Mouse (Mus musculus): ENCODE results near the gene Wdr60. TPM values are rescaled to one million over a fixed set of nuclear protein-coding genes. Genes with fewer than 3 reads are reported as not detected.
A peak's percentile ranks its signal among the peaks of the same experiment; 100 is the strongest.

Gene Wdr60
- polyA plus RNA-seq, 1 experiment = 2.9 TPM

- Histone ChIP-seq H3K4me3 (ENCODE audit: control insufficient read depth, insufficient read depth, low read length) (no peak overlapping the region), H3K36me3 (ENCODE audit: control insufficient read depth, insufficient read depth, low read length) (no peaks in the 10 kb centered on the region), H3K27ac (ENCODE audit: control insufficient read depth, insufficient read depth, low read length) (no peak overlapping the region), H3K27me3 (ENCODE audit: control insufficient read depth, insufficient read depth, low read length) (no peaks in the 10 kb centered on the region), H3K4me1 (replicated peaks; ENCODE audit: control insufficient read depth, insufficient read depth, low read length) (0 out of 2 replicates have a peak, but pooled peaks cover 3% of the 10 kb centered on the region)
- WGBS = 43% methylated on average over 8 of the region's 8 CpGs
- peak; percentile 33 for DNase-seq
- TF ChIP-seq CTCF (IDR thresholded peaks at IDR 0.05; ENCODE audit: borderline replicate concordance, control insufficient read depth, extremely low read depth, insufficient read depth, low read length, poor library complexity) (no peak), POLR2A (IDR thresholded peaks at IDR 0.05; ENCODE audit: control insufficient read depth, extremely low read depth, insufficient read depth, low read length, poor library complexity) (no peak)
Observed at GRCm38 (mm10) chr12:116254652-116255051, 8.2 kb downstream of the Wdr60 start.

- Histone ChIP-seq H3K36me3 (ENCODE audit: control insufficient read depth, insufficient read depth, low read length) (no peaks in the 10 kb centered on the region), H3K4me3 (ENCODE audit: control insufficient read depth, insufficient read depth, low read length) (no peak overlapping the region), H3K27ac (ENCODE audit: control insufficient read depth, insufficient read depth, low read length) (no peak overlapping the region), H3K4me1 (replicated peaks; ENCODE audit: control insufficient read depth, insufficient read depth, low read length) (no peaks in the 10 kb centered on the region), H3K27me3 (ENCODE audit: control insufficient read depth, insufficient read depth, low read length) (no peaks in the 10 kb centered on the region)
- WGBS = 87% methylated on average over 1 of the region's 1 CpGs
- no peak for TF ChIP-seq POLR2A (IDR thresholded peaks at IDR 0.05; ENCODE audit: control insufficient read depth, extremely low read depth, insufficient read depth, low read length, poor library complexity)
- no peak for TF ChIP-seq CTCF (IDR thresholded peaks at IDR 0.05; ENCODE audit: borderline replicate concordance, control insufficient read depth, extremely low read depth, insufficient read depth, low read length, poor library complexity)
- DNase-seq = no peak
Observed at GRCm38 (mm10) chr12:116244601-116245000, 18.2 kb downstream of the Wdr60 start.

- TF ChIP-seq POLR2A (IDR thresholded peaks at IDR 0.05; ENCODE audit: control insufficient read depth, extremely low read depth, insufficient read depth, low read length, poor library complexity) (no peak), CTCF (IDR thresholded peaks at IDR 0.05; ENCODE audit: borderline replicate concordance, control insufficient read depth, extremely low read depth, insufficient read depth, low read length, poor library complexity) (no peak)
- DNase-seq = no peak
- 85% methylated on average over 3 of the region's 3 CpGs for WGBS
Observed at GRCm38 (mm10) chr12:116238803-116239202, 24.0 kb downstream of the Wdr60 start.

GRCm38 (mm10) chr12:116238370-116238769, 24.5 kb downstream of the Wdr60 start:
- TF ChIP-seq CTCF (IDR thresholded peaks at IDR 0.05; ENCODE audit: borderline replicate concordance, control insufficient read depth, extremely low read depth, insufficient read depth, low read length, poor library complexity) (no peak), POLR2A (IDR thresholded peaks at IDR 0.05; ENCODE audit: control insufficient read depth, extremely low read depth, insufficient read depth, low read length, poor library complexity) (no peak)
- Histone ChIP-seq H3K4me3 (ENCODE audit: control insufficient read depth, insufficient read depth, low read length) (no peak overlapping the region), H3K4me1 (replicated peaks; ENCODE audit: control insufficient read depth, insufficient read depth, low read length) (no peaks in the 10 kb centered on the region), H3K36me3 (ENCODE audit: control insufficient read depth, insufficient read depth, low read length) (no peaks in the 10 kb centered on the region), H3K27ac (ENCODE audit: control insufficient read depth, insufficient read depth, low read length) (no peak overlapping the region), H3K27me3 (ENCODE audit: control insufficient read depth, insufficient read depth, low read length) (no peaks in the 10 kb centered on the region)
- no peak for DNase-seq

More at GRCm38 (mm10) chr12:116238803-116239202, 24.0 kb downstream of the Wdr60 start:
- H3K27ac ChIP-seq (ENCODE audit: control insufficient read depth, insufficient read depth, low read length) = no peak overlapping the region
- no peaks in the 10 kb centered on the region for H3K36me3 ChIP-seq (ENCODE audit: control insufficient read depth, insufficient read depth, low read length)
- no peak overlapping the region for H3K4me3 ChIP-seq (ENCODE audit: control insufficient read depth, insufficient read depth, low read length)
- no peaks in the 10 kb centered on the region for H3K27me3 ChIP-seq (ENCODE audit: control insufficient read depth, insufficient read depth, low read length)
- H3K4me1 ChIP-seq (replicated peaks; ENCODE audit: control insufficient read depth, insufficient read depth, low read length) = no peaks in the 10 kb centered on the region

GRCm38 (mm10) chr12:116236658-116237057, 26.2 kb downstream of the Wdr60 start:
- Histone ChIP-seq H3K27me3 (ENCODE audit: control insufficient read depth, insufficient read depth, low read length) (no peaks in the 10 kb centered on the region), H3K4me3 (ENCODE audit: control insufficient read depth, insufficient read depth, low read length) (no peak overlapping the region), H3K4me1 (replicated peaks; ENCODE audit: control insufficient read depth, insufficient read depth, low read length) (no peaks in the 10 kb centered on the region), H3K27ac (ENCODE audit: control insufficient read depth, insufficient read depth, low read length) (no peak overlapping the region), H3K36me3 (ENCODE audit: control insufficient read depth, insufficient read depth, low read length) (no peaks in the 10 kb centered on the region)
- WGBS = 94% methylated on average over 3 of the region's 3 CpGs
- DNase-seq = no peak
- TF ChIP-seq CTCF (IDR thresholded peaks at IDR 0.05; ENCODE audit: borderline replicate concordance, control insufficient read depth, extremely low read depth, insufficient read depth, low read length, poor library complexity) (no peak), POLR2A (IDR thresholded peaks at IDR 0.05; ENCODE audit: control insufficient read depth, extremely low read depth, insufficient read depth, low read length, poor library complexity) (no peak)

DNA sequence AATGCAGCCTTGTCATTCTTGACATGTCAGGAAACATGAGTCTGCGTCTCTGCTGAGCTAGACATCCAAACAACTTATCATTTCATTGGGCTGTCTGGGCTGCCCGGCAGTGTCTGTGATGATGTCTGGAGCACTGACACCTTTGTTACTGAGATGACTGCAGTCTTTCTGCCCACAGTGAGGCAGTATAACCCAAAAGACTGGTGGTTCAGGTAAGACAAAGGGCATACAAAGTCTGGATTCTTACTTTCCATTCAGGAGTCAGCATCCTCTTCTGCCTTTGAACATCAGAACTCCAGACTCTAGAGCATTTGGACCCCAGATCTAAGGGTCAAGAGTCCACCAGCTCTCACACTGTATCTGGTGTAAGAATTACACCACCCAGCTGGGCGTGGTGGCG, 27.5 kb downstream of the Wdr60 start:
- H3K4me3 ChIP-seq (ENCODE audit: control insufficient read depth, insufficient read depth, low read length) = no peak overlapping the region
- no peaks in the 10 kb centered on the region for H3K27me3 ChIP-seq (ENCODE audit: control insufficient read depth, insufficient read depth, low read length)
- H3K36me3 ChIP-seq (ENCODE audit: control insufficient read depth, insufficient read depth, low read length) = no peaks in the 10 kb centered on the region
- H3K27ac ChIP-seq (ENCODE audit: control insufficient read depth, insufficient read depth, low read length) = no peak overlapping the region
- WGBS = 93% methylated on average over 4 of the region's 4 CpGs
- no peaks in the 10 kb centered on the region for H3K4me1 ChIP-seq (replicated peaks; ENCODE audit: control insufficient read depth, insufficient read depth, low read length)
- no peak for TF ChIP-seq POLR2A (IDR thresholded peaks at IDR 0.05; ENCODE audit: control insufficient read depth, extremely low read depth, insufficient read depth, low read length, poor library complexity)
- TF ChIP-seq CTCF (IDR thresholded peaks at IDR 0.05; ENCODE audit: borderline replicate concordance, control insufficient read depth, extremely low read depth, insufficient read depth, low read length, poor library complexity) = no peak
- peak; percentile 8 for DNase-seq

DNA sequence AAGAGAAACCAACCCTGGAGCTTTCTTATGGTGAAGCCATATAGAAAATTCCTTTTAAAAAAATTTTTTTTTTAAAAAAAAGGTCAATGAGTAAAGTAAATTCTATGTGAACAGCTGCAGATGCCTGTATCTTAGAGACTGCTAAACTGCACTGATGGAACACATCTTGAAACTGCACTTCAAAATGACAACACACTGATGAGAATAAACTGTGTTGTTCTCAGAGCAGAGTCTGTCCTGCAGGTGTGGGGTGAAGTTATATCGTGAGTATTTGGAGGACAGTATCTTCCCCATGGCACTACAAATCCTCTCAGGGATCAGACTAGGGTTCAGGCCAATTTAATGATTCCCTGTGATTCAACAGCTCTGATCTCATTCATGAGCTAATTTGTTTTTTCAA, 30.8 kb downstream of the Wdr60 start:
- no peaks in the 10 kb centered on the region for H3K36me3 ChIP-seq (ENCODE audit: control insufficient read depth, insufficient read depth, low read length)
- no peak for TF ChIP-seq POLR2A (IDR thresholded peaks at IDR 0.05; ENCODE audit: control insufficient read depth, extremely low read depth, insufficient read depth, low read length, poor library complexity)
- no peak for TF ChIP-seq CTCF (IDR thresholded peaks at IDR 0.05; ENCODE audit: borderline replicate concordance, control insufficient read depth, extremely low read depth, insufficient read depth, low read length, poor library complexity)
- no peaks in the 10 kb centered on the region for H3K4me1 ChIP-seq (replicated peaks; ENCODE audit: control insufficient read depth, insufficient read depth, low read length)
- no peak for DNase-seq
- no peak overlapping the region for H3K27ac ChIP-seq (ENCODE audit: control insufficient read depth, insufficient read depth, low read length)
- no peaks in the 10 kb centered on the region for H3K27me3 ChIP-seq (ENCODE audit: control insufficient read depth, insufficient read depth, low read length)
- 91% methylated on average over 1 of the region's 1 CpGs for WGBS
- no peak overlapping the region for H3K4me3 ChIP-seq (ENCODE audit: control insufficient read depth, insufficient read depth, low read length)
